Comparison of ENCODE assay signal across 12 mouse cellular contexts in the genomic region with DNA sequence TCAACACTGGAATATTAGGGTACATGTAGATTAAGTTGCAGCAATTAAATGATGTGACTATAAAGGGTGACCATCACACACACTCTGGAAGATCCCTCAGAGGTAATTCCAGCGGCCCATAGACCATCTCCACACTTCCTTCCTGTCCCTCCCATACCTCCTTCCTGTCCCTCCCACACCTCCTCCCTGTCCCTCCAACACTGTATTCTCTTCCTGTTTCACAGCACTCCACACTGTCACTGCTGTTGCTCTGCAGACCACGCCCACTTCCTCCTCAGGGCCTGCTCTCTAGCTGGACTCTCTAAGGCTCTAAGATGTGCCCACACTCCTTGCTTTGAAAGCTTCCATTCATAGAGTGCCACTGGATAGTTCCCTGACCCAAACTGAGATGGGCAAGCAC. TPM values are rescaled to one million over a fixed set of nuclear protein-coding genes. Genes with fewer than 3 reads are reported as not detected.
DNase-seq lines count a peak whose midpoint lies in the region; ATAC-seq lines count a peak whose summit lies in the region.
"Had no signal": no experiment of that assay in that cellular context is flagged by ENCODE, and none has a peak within 500 bp of the region (broad histone marks: within the 10 kb centered on the region; RNA-seq: fewer than 3 reads in every experiment).

No protein-coding gene starts in this region.

- no peak overlapping the region for H3K4me3 ChIP-seq in hindbrain, embryonic 13.5 days

- H3K9me3 ChIP-seq in hindbrain, embryonic 13.5 days: 0 out of 2 replicates have a peak, but pooled peaks cover 6% of the 10 kb centered on the region

- no peak overlapping the region for H3K27ac ChIP-seq in hindbrain, embryonic 13.5 days

- WGBS in hindbrain, embryonic 13.5 days: 79% methylated on average over 2 of the region's 2 CpGs

- ATAC-seq in inflammation-experienced regulatory T-cells, adult 6 months: peak; percentile 91
- peak; percentile 95 for ATAC-seq in monocyte, adult 5-6 weeks (replicated peaks; ENCODE audit: insufficient number of reproducible peaks, low FRiP score, low TSS enrichment, poor library complexity, severe bottlenecking)
- ATAC-seq in hindbrain, embryonic 13.5 days (ENCODE audit: low FRiP score): no peak

- H3K9ac ChIP-seq in hindbrain, embryonic 13.5 days: no peak overlapping the region

- H3K4me2 ChIP-seq in hindbrain, embryonic 13.5 days: no peak overlapping the region

- DNase-seq in embryo, embryonic 10.5 days (ENCODE audit: low spot score): peak; percentile 2
- DNase-seq in embryo, embryonic 9.5 days (ENCODE audit: extremely low spot score): no peak
- peak; percentile 49 for DNase-seq in CD4-positive helper T cell, adult 2 months (ENCODE audit: low read depth, low spot score)
- DNase-seq in layer of hippocampus, postnatal 14 days (ENCODE audit: low spot score in 2 of 2): no peak
- no peak for DNase-seq in urinary bladder, postnatal 36 days (ENCODE audit: low spot score in 2 of 2)
- DNase-seq: cerebellum, postnatal 10 days; gastrocnemius, postnatal 10 days had no signal

- H3K4me1 ChIP-seq in hindbrain, embryonic 13.5 days (replicated peaks): no peaks in the 10 kb centered on the region

- H3K36me3 ChIP-seq in hindbrain, embryonic 13.5 days: no peaks in the 10 kb centered on the region

- H3K27me3 ChIP-seq in hindbrain, embryonic 13.5 days: no peaks in the 10 kb centered on the region

RNA-seq across cellular contexts. Expression of a gene that starts 13.5 kb away (rescaled TPM):
- polyA plus RNA-seq in inflammation-experienced regulatory T-cells, adult 6 months (2017; shearing (Covaris generic)): not detected
- 0.67 TPM in 1 of 3 replicates, not detected in the others for total RNA-seq in monocyte, adult 5-6 weeks (2017)
- polyA plus RNA-seq in hindbrain, embryonic 13.5 days (2015; fragmentation: Nextera tagmentation; extraction: Ambion mirVana): 0.36 TPM in 1 of 2 replicates, not detected in the other
- not detected for total RNA-seq in layer of hippocampus, postnatal 14 days (2021)
- total RNA-seq: left cerebral cortex, adult 18-20 months had no signal
- polyA plus RNA-seq: neural tube, embryonic 11.5 days had no signal

RNA-seq across cellular contexts. Expression of a gene that starts 37.9 kb away (rescaled TPM):
- 10 to 100 TPM; 82.8 to 87.7 (median 84.4) TPM for polyA plus RNA-seq in inflammation-experienced regulatory T-cells, adult 6 months (2017; shearing (Covaris generic))
- total RNA-seq in monocyte, adult 5-6 weeks (2017): 68.7 to 110 TPM (median 81.9 TPM) in 3 replicates
- polyA plus RNA-seq in hindbrain, embryonic 13.5 days (2015; fragmentation: Nextera tagmentation; extraction: Ambion mirVana): 81.6 and 84.4 TPM in 2 replicates
- 10 to 100 TPM; 49.0 to 52.9 TPM for total RNA-seq in layer of hippocampus, postnatal 14 days (2021)

RNA-seq across cellular contexts. Expression of a gene that starts 42.9 kb away (rescaled TPM):
- polyA plus RNA-seq in inflammation-experienced regulatory T-cells, adult 6 months (2017; shearing (Covaris generic)): 1 to 10 TPM; 1.6 to 3.8 (median 3.6) TPM
- total RNA-seq in monocyte, adult 5-6 weeks (2017): 0.48 to 1.3 TPM in 2 of 3 replicates, not detected in the other
- 5.0 and 5.1 TPM in 2 replicates for polyA plus RNA-seq in hindbrain, embryonic 13.5 days (2015; fragmentation: Nextera tagmentation; extraction: Ambion mirVana)
- total RNA-seq in layer of hippocampus, postnatal 14 days (2021): 10 to 100 TPM; 67.0 to 67.3 TPM

Comparison
In these comparisons a context has a peak if more than half of its experiments do, and no peak if none do; other contexts are left out.
1. DNase-seq: peak in embryo, embryonic 10.5 days (single experiment) and CD4-positive helper T cell, adult 2 months (single experiment); none in embryo, embryonic 9.5 days (single experiment), layer of hippocampus, postnatal 14 days (0 of 2) and urinary bladder, postnatal 36 days (0 of 2).
2. RNA of a gene that starts 42.9 kb away (total RNA-seq): 67.0 to 67.3 TPM in layer of hippocampus, postnatal 14 days; 0.48 to 1.3 TPM in monocyte, adult 5-6 weeks; every median in the first group is over 10 times any median in the second.